ENCODE assay signal across 16 mouse cellular contexts in the genomic region with DNA sequence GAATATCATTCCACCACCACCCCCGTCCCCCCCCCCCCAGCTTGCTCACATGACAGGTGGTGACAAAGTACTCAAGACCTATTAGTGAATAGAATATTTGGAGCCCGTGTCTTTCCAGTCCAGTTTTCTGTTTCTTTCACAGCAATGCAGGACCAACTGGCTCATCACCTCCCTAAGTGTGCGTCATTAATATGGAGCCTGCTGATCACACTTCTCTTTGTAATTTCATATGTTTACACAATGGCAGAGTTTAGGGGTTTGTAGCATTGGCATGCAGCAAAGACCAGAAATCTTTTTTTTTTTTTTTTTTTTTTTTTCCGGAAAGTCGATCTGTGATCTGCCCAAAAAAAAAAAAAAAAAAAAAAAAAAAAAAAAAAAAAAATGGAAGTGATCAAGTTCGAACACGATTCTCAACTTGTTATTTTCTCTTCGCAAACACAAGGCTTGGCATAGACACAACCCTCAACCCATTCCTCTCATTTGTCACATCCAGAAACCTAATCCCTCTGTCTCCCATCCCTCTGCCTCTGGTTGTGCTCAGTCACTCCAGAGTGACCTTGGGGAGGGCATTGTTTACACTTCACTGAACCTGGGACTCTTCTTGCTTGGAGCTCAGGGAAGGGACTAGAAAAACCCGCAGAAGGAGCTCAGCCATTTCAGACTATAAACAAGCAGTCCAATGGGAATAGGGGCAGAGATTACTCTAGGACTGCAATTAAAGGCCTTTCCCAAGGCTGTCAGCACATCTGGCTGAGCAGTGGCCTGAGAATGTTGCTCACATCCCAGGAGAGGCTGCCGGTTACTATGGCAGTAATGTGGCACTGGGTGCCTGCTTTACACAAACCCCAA.
DNase-seq lines count a peak whose midpoint lies in the region; ATAC-seq and TF ChIP-seq lines count a peak whose summit lies in the region.
"Had no signal": no experiment of that assay in that cellular context is flagged by ENCODE, and none has a peak within 500 bp of the region (broad histone marks: within the 10 kb centered on the region; RNA-seq: fewer than 3 reads in every experiment).

No protein-coding gene starts in this region.

- dilution Hi-C loops in CH12.LX (cut with MboI; ENCODE audit: extremely low pct_ligation_motif_present, extremely low pct_unique_long_range_greater_than_20kb, low sequenced_read_pairs) = no loop called here

- no peak for TF ChIP-seq RAD21 in CH12.LX (IDR thresholded peaks at IDR 0.05; ENCODE audit: low read depth, low read length)

- no peak overlapping the region for H3K9ac ChIP-seq in forebrain, embryonic 11.5 days (ENCODE audit: low read length)
- no peak overlapping the region for H3K9ac ChIP-seq in forebrain, embryonic 16.5 days (replicated peaks; ENCODE audit: low read depth, low read length)
- H3K9ac ChIP-seq in CH12.LX (ENCODE audit: insufficient read depth, low read depth) = no peak overlapping the region
- no peak overlapping the region for H3K9ac ChIP-seq in embryonic facial prominence, embryonic 15.5 days
- H3K9ac ChIP-seq: heart, embryonic 12.5 days; lung, embryonic 15.5 days had no signal

- in situ Hi-C loops in CH12.LX (cut with MboI; ENCODE audit: low pct_ligation_motif_present, low pct_unique_long_range_greater_than_20kb, low sequenced_read_pairs) = no loop called here

- H3K9me3 ChIP-seq in forebrain, embryonic 11.5 days (ENCODE audit: control insufficient read depth, low read length) = no peaks in the 10 kb centered on the region
- H3K9me3 ChIP-seq in forebrain, embryonic 16.5 days (ENCODE audit: control insufficient read depth, low read length) = no peaks in the 10 kb centered on the region
- no peaks in the 10 kb centered on the region for H3K9me3 ChIP-seq in CH12.LX (replicated peaks; ENCODE audit: low read length)
- no peaks in the 10 kb centered on the region for H3K9me3 ChIP-seq in embryonic facial prominence, embryonic 15.5 days (replicated peaks)
- H3K9me3 ChIP-seq: lung, embryonic 15.5 days had no signal

- no peaks in the 10 kb centered on the region for H3K79me2 ChIP-seq in CH12.LX (replicated peaks; ENCODE audit: control insufficient read depth, extremely low read depth, insufficient read depth, poor library complexity, severe bottlenecking)

- H3K4me2 ChIP-seq in forebrain, embryonic 11.5 days (ENCODE audit: low read depth, low read length, severe bottlenecking) = no peak overlapping the region
- H3K4me2 ChIP-seq in forebrain, embryonic 16.5 days (ENCODE audit: low read length) = no peak overlapping the region
- H3K4me2 ChIP-seq in CH12.LX (ENCODE audit: insufficient read depth, low read depth, poor library complexity, severe bottlenecking) = no peak overlapping the region
- no peak overlapping the region for H3K4me2 ChIP-seq in embryonic facial prominence, embryonic 15.5 days (replicated peaks)
- H3K4me2 ChIP-seq: heart, embryonic 12.5 days; lung, embryonic 15.5 days had no signal

- 0 out of 2 replicates have a peak, but pooled peaks have one; percentile 21 for ATAC-seq in forebrain, embryonic 11.5 days (replicated peaks; ENCODE audit: low FRiP score)
- ATAC-seq in forebrain, embryonic 16.5 days = no peak
- peak; percentile 63 for ATAC-seq in embryonic facial prominence, embryonic 15.5 days (ENCODE audit: insufficient number of reproducible peaks, low FRiP score, low TSS enrichment, low read depth)
- ATAC-seq in erythroblast, adult 5-6 weeks (replicated peaks; ENCODE audit: low FRiP score, poor library complexity, severe bottlenecking) = no peak
- ATAC-seq: midbrain, embryonic 16.5 days had no signal

- H3K36me3 ChIP-seq in forebrain, embryonic 11.5 days (ENCODE audit: control insufficient read depth, insufficient read depth, low read length) = no peaks in the 10 kb centered on the region
- H3K36me3 ChIP-seq in forebrain, embryonic 16.5 days (ENCODE audit: control insufficient read depth, insufficient read depth) = no peaks in the 10 kb centered on the region
- H3K36me3 ChIP-seq in CH12.LX (replicated peaks in 1 of 2; ENCODE audit: control insufficient read depth in 1 of 2, insufficient read depth in 1 of 2, low read length in 1 of 2) = no peaks in the 10 kb centered on the region
- H3K36me3 ChIP-seq in embryonic facial prominence, embryonic 15.5 days = no peaks in the 10 kb centered on the region
- H3K36me3 ChIP-seq: heart, embryonic 12.5 days; lung, embryonic 15.5 days had no signal

- H3K27ac ChIP-seq in forebrain, embryonic 11.5 days (ENCODE audit: low read depth, low read length) = no peak overlapping the region
- H3K27ac ChIP-seq in forebrain, embryonic 16.5 days (ENCODE audit: low read length) = no peak overlapping the region
- H3K27ac ChIP-seq in CH12.LX (ENCODE audit: insufficient read depth, low read depth) = no peak overlapping the region
- H3K27ac ChIP-seq in embryonic facial prominence, embryonic 15.5 days (replicated peaks) = no peak overlapping the region
- H3K27ac ChIP-seq: left cerebral cortex, adult 2 months; lung, embryonic 15.5 days had no signal

- H3K27me3 ChIP-seq in forebrain, embryonic 11.5 days (ENCODE audit: control insufficient read depth, insufficient read depth, low read length) = no peaks in the 10 kb centered on the region
- H3K27me3 ChIP-seq in forebrain, embryonic 16.5 days (replicated peaks; ENCODE audit: control insufficient read depth, insufficient read depth, low read length) = no peaks in the 10 kb centered on the region
- no peaks in the 10 kb centered on the region for H3K27me3 ChIP-seq in CH12.LX (replicated peaks)
- no peaks in the 10 kb centered on the region for H3K27me3 ChIP-seq in embryonic facial prominence, embryonic 15.5 days
- H3K27me3 ChIP-seq: heart, embryonic 12.5 days; lung, embryonic 15.5 days had no signal

- intact Hi-C loops in left cerebral cortex, postnatal 25 days (cut with DNase I) = no loop called here

- no peak for TF ChIP-seq CTCF in CH12.LX (conservative IDR thresholded peaks at IDR 0.05 in 1 of 2, IDR thresholded peaks at IDR 0.05 in 1 of 2; ENCODE audit: low read depth in 2 of 2, low read length in 2 of 2)

- WGBS in forebrain, embryonic 11.5 days = 75% methylated on average over 9 of the region's 10 CpGs
- 73% methylated on average over 8 of the region's 10 CpGs for WGBS in forebrain, embryonic 16.5 days
- 37% methylated on average over 10 of the region's 10 CpGs for WGBS in embryonic facial prominence, embryonic 15.5 days

- DNase-seq in forebrain, embryonic 11.5 days (ENCODE audit: low spot score) = no peak
- DNase-seq in CH12.LX (ENCODE audit: extremely low read depth) = no peak
- DNase-seq in kidney, postnatal 4 days = peak; percentile 11 to 19
- no peak for DNase-seq in layer of hippocampus, adult 11-12 months (ENCODE audit: low spot score)
- DNase-seq in left cerebral cortex, postnatal 25 days (ENCODE audit: low spot score in 2 of 2) = no peak
- DNase-seq: adrenal gland, adult 8-10 months; cerebellum, adult 11 months; gastrocnemius, postnatal 10 days had no signal

- no peak for TF ChIP-seq EP300 in CH12.LX (IDR thresholded peaks at IDR 0.05; ENCODE audit: low read length)

- no peak overlapping the region for H3K4me3 ChIP-seq in forebrain, embryonic 11.5 days (ENCODE audit: low read depth, low read length)
- no peak overlapping the region for H3K4me3 ChIP-seq in forebrain, embryonic 16.5 days (replicated peaks; ENCODE audit: low read length)
- H3K4me3 ChIP-seq in CH12.LX (replicated peaks in 1 of 3; ENCODE audit: low read depth in 2 of 3, low read length in 2 of 3, poor library complexity in 1 of 3) = no peak overlapping the region
- no peak overlapping the region for H3K4me3 ChIP-seq in embryonic facial prominence, embryonic 15.5 days (replicated peaks)
- H3K4me3 ChIP-seq: erythroblast, embryonic 14.5 days; heart, embryonic 12.5 days; left cerebral cortex, adult 2 months; lung, embryonic 15.5 days had no signal

- no peak for TF ChIP-seq POLR2A in CH12.LX (IDR thresholded peaks at IDR 0.05; ENCODE audit: low read depth, low read length)

- H3K4me1 ChIP-seq in forebrain, embryonic 11.5 days (replicated peaks; ENCODE audit: control insufficient read depth, insufficient read depth, low read length) = no peaks in the 10 kb centered on the region
- H3K4me1 ChIP-seq in forebrain, embryonic 16.5 days (replicated peaks; ENCODE audit: control insufficient read depth, insufficient read depth, low read length) = no peaks in the 10 kb centered on the region
- H3K4me1 ChIP-seq in CH12.LX (ENCODE audit: control insufficient read depth in 1 of 2, insufficient read depth in 2 of 2) = peaks cover 13 to 32% of the 10 kb centered on the region in 2 experiments
- H3K4me1 ChIP-seq in embryonic facial prominence, embryonic 15.5 days = peaks cover 4% of the 10 kb centered on the region; the same call in 1 of the 2 replicates
- H3K4me1 ChIP-seq: lung, embryonic 15.5 days had no signal

TF ChIP-seq in CH12.LX, 34 proteins besides CTCF, POLR2A, EP300 and RAD21:
- TF ChIP-seq NELFE (IDR thresholded peaks at IDR 0.05; ENCODE audit: low read depth, low read length) (no peak), ELF1 (IDR thresholded peaks at IDR 0.05; ENCODE audit: low read depth, low read length) (no peak), MAX (IDR thresholded peaks at IDR 0.05; ENCODE audit: low read length) (no peak), RCOR1 (conservative IDR thresholded peaks at IDR 0.05; ENCODE audit: low read depth, low read length) (no peak), ZNF384 (IDR thresholded peaks at IDR 0.05; ENCODE audit: low read depth, low read length) (peak; percentile 61), CHD2 (IDR thresholded peaks at IDR 0.05; ENCODE audit: low read length) (no peak)

Comparison
In these comparisons a context has a peak if more than half of its experiments do, and no peak if none do; other contexts are left out.
1. ATAC-seq: peak in forebrain, embryonic 11.5 days (single experiment) and embryonic facial prominence, embryonic 15.5 days (single experiment); none in forebrain, embryonic 16.5 days (single experiment) and erythroblast, adult 5-6 weeks (single experiment).
2. DNase-seq: peak in kidney, postnatal 4 days (2 of 2); none in forebrain, embryonic 11.5 days (single experiment), CH12.LX (single experiment), layer of hippocampus, adult 11-12 months (single experiment) and left cerebral cortex, postnatal 25 days (0 of 2).